Mouse (Mus musculus): Measurements from ENCODE around the gene Apoc1. TPM values are rescaled to one million over a fixed set of nuclear protein-coding genes. Genes with fewer than 3 reads are reported as not detected.

Gene Apoc1
- total RNA-seq, 2 experiments from 2014 or later = 4.1 TPM; not detected in 1

DNA sequence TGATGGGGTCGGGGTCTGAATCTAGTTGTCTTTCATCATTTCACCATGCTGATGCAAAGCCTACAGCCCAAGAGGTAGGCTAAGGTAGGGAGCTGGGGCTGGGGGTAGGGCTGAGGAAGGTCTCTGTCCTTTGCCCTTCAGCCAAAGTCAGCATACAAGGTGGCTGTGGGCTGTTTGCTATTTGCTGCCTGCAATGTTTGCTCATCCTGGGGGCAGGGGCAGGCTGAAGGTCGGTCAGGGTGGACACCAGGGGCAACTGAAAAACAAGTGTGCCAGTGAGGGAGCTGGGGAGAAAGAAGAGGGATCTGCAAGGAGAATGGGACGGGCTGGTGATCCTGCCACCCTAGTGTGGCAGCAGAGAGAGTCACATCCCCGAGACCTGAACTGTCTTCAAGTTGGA lies 7.1 kb downstream of the Apoc1 start:
- DNase-seq = no peak

DNA sequence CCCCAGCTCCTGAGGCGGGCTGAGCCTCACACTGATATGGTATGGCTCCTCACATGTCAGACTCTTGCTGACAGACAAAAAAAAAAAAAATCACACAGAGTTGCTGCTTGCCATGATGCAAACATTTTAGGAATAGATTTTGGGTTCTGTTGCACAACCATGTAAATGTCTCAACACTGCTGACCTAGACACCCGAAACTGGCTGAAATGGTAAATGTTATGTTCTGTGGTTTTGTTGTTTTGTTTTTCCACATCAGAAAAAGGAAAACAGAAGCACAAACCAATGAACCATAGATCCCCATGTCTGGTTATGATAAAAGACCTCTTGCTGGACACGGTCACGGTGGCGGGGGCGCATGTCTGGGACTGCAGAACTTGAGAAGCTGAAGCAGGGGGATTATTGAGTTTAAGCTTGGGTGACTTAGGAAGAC lies 8.7 kb downstream of the Apoc1 start:
- DNase-seq = no peak

DNA sequence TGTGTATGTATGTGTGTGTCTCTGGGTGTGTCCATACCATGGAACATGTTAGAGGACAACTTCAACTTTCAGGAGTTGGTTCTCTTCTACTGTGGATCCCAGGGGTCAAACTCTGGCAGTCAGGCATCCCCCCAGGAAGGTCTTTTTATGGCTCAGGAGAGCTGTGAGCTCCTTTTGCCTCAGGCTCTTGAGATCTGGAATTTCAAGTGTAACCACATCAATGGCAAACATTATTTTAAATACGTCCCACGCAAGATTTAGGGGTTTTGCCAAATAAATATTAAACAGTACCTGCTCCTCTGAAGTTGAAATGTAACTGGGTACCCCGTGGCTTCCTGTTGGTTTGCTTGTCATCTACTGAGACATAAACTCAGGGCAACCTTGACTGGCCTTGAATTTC lies 9.5 kb downstream of the Apoc1 start:
- no peak for DNase-seq

- DNase-seq = no peak
Measured at GRCm38 (mm10) chr7:19681202-19681694, 11.2 kb downstream of the Apoc1 start, which contains the start of the genes Gm44805 and Apoc4. Gene Gm44805, minus strand, starts transcription at chr7:19681423. Gene Apoc4, minus strand, starts transcription at chr7:19681479.

- DNase-seq = no peak
Measured at GRCm38 (mm10) chr7:19680702-19681101, 11.8 kb downstream of the Apoc1 start.

DNA sequence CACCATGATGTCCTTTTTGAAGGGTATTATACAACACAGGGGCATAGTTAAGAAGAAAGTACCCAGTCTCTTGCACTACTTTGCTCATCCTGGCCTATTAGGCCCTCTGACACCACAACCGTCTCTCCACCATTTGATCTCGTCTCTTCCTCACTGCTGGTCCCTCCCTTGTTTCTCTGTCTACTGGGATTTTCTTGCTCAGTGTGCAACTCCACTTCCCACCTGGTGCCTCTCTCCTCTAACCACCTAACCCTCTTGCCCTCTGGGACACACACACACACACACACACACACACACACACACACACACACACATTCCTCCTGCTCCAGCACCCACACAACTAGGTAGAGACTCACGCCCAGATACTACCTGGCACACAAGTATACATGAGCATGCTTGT lies 13.6 kb downstream of the Apoc1 start:
- no peak for DNase-seq

- no peak for DNase-seq
Measured at GRCm38 (mm10) chr7:19677872-19678271, 14.6 kb downstream of the Apoc1 start, which contains the start of gene Apoc2. Gene Apoc2, minus strand, starts transcription at chr7:19677941.

DNA sequence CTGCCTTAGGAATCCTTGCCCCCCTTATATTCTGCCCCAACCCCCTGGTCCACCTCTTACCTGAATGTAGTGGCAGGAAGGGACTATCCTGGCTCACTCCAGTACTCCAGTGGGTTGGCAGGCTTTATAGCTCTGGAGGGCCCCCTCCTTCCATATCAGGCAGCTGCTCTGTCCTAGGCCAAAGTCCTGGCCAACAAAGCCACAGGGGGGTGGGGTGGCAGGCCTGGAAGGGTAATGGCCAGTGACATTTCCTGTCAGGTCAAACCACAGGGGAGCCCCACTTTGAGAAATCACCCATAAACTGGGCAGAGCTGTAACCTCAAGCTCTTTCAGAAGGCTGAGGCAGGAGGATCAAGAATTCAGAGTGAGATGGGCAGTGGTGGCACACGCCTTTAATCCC lies 15.8 kb downstream of the Apoc1 start:
- no peak for DNase-seq

- DNase-seq = no peak
Measured at GRCm38 (mm10) chr7:19675824-19676223, 16.6 kb downstream of the Apoc1 start.

- DNase-seq = no peak
Measured at GRCm38 (mm10) chr7:19673083-19673699, 19.3 kb downstream of the Apoc1 start.

GRCm38 (mm10) chr7:19671511-19671910 lies 20.9 kb downstream of the Apoc1 start:
- no peak for DNase-seq

DNA sequence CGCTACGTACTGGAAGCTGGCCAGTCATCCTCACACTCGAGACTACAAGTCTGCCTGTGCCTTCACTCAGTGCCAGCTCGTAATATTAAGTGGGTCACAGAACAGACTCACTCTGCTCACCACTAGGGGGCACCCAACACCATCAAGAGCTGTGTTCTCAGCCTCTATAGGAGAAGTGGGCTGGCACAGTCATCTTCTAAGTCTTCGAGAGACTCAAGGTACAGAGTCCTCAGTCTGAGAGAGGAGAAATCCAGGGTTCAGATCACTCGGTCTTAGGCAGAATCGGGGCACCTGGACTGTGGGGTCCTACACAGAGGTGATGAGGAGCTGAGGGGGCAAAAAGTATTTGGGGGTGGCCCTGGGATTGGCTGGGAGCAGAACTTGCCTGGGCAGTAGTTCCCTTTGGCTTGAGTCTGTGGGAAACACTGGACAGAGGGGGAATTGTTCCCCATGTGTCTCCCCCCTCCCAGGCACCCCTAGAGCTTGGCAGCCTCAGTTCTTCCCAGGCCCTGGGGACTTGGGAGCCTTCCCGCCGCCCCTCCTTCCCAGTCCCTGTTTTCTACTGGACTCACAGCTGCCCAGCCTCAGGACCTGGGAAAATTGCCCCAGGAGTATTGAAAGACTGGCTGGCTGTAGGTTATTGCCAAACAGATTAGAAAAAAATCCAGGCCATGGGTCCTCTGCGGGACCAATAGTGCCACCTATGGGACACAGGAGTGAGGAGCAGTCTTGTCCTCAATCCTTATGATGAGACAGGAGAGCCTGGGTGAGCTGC lies 23.3 kb downstream of the Apoc1 start:
- DNase-seq = peak; percentile 91

GRCm38 (mm10) chr7:19667434-19667833 lies 25.0 kb downstream of the Apoc1 start:
- no peak for DNase-seq

DNA sequence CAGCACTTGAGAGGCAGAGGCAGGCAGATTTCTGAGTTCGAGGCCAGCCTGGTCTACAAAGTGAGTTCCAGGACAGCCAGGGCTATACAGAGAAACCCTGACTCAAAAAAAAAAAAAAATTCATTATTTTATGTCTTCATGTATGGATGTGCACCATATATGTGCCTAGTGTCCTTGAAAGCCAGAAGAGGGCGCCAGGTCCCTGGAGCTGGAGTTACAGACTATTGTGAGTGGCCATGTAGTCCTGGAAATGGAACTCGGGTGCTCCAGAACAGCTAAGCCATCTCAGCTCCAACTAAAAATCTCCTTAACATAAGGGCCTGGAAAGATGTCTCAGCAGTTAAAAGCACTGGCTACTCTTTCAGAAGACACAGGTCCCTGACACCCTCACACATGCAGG lies 25.7 kb downstream of the Apoc1 start:
- DNase-seq = no peak

DNA sequence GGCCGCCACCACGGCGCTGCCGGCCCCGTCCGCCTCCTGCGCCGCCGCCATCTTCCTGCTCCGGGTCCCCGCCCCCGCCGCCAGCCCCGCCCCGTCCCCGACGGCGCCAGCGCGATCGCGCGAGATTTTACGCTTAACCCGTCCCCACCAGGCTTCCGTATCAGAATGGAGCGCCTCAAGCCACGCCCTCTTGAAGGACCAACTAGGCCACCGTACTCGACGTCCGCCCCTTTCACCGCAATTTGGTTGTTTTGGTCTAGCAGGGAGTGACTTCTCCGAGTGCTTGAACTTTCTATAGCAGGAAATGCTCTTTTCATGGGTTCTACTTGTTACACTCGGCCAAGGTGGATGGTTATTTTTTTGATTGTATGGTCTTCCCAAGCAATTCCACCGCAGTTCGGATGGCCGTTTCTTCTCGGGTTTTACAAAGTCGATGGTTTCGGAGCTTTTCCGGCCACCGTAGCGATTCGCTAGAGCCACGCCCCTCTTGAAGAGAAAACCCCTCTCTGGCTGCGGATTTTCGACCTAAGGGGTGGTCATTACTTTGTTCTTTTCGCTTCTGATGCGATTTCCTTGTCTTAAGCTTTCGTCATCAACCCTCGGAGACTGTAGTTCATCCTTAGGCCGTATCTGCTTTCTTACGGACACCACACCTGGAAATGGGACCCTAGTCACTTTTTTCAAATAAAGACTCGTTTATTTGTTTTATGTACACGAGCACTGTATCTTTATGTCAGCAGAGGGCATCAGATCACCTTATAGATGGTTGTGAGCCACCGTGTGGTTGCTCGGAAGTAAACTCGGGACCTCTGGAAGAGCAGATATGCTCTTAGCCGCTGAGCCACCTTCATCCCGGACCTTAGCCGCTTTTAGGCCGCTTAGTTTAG lies 27.3 kb downstream of the Apoc1 start, which contains the start of gene Clptm1:
Clptm1 (minus strand) TSS at position 79 of the 887 bp plus-strand sequence.
- DNase-seq = peak; percentile 98

GRCm38 (mm10) chr7:19664455-19664954 lies 28.0 kb downstream of the Apoc1 start:
- DNase-seq = no peak

- no peak for DNase-seq
Measured at GRCm38 (mm10) chr7:19663940-19664339, 28.5 kb downstream of the Apoc1 start.

- DNase-seq = no peak
Measured at GRCm38 (mm10) chr7:19652614-19653013, 39.8 kb downstream of the Apoc1 start.

DNA sequence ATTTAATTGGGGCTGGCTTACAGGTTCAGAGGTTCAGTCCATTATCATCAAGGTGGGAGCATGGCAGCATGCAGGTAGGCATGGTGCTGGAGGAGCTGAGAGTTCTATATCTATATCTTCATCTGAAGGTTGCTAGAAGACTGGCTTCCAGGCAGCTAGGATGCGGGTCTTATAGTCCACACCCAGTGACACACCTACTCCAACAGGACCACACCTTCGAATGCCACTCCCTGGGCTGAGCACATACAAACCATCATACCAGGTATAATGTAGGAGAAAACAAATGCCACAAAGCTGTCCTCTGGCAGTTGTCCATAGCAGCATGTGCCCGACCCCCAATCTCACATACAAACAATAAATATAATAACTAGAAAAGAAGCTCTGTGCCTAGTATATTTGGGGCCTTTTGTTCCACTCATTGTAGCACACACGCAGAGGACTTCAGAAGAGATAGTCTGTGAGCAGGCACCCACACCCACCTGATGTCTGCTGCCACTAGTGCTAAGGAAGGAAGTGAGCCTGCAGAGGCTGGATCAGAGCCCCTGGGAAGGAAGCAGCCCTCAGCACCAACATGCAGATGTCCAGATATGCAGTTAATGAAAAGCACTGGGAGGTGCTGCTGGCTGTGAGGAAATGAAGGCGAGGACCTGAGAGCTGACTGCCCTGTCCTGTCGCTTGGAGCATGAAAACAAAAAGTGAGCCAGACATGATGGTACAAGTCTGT lies 41.2 kb downstream of the Apoc1 start:
- no peak for DNase-seq

DNA sequence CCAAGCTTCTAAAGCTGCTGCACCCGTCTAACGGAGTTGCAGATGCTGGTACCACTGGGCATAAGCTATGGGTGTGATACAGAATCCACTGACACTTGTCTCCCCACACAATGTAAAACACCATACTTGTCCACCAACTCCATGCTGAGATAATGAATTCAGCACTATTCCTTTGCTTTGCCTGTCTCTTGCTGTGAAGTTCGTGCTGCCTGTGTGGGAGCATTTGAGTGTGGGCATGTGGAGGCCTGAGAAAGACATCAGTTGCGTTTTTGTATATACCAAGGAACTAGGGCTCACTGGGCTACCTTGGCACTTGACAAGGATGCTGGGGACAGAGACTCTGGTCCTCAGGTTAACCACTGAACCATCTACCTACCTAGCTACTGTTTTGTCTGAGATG lies 51.2 kb downstream of the Apoc1 start:
- no peak for DNase-seq

Data from gastrocnemius, postnatal 10 days (tissue).